Mouse (Mus musculus): ENCODE measurements at regions not wholly inside any gene's neighbourhood (a gene's known extent, or its start where the extent isn't known, plus 50 kb on each side); places are given as distances from the start of the nearest gene placed in this dataset.

GRCm38 (mm10) chr7:77305471-77305870, 1075.8 kb downstream of the Agbl1 start:
- Histone ChIP-seq H3K27me3 (ENCODE audit: insufficient read depth, low read length) (no peaks in the 10 kb centered on the region), H3K9me3 (ENCODE audit: low read depth, low read length) (no peaks in the 10 kb centered on the region), H3K4me1 (ENCODE audit: insufficient read depth) (no peaks in the 10 kb centered on the region), H3K4me3 (ENCODE audit: low read depth, low read length) (no peak overlapping the region), H3K36me3 (ENCODE audit: insufficient read depth) (no peaks in the 10 kb centered on the region), H3K4me2 (no peak overlapping the region), H3K27ac (ENCODE audit: low read depth) (no peak overlapping the region), H3K9ac (no peak overlapping the region)
- 61% methylated on average over 3 of the region's 3 CpGs for WGBS
- TF ChIP-seq CTCF (IDR thresholded peaks at IDR 0.05; ENCODE audit: low read depth): no peak
- ATAC-seq (ENCODE audit: insufficient read depth) (no peak), DNase-seq (no peak)

- H3K4me1 ChIP-seq (ENCODE audit: insufficient read depth): no peaks in the 10 kb centered on the region
- no peak overlapping the region for H3K9ac ChIP-seq
- WGBS: 42% methylated on average over 2 of the region's 2 CpGs
- DNase-seq (peak; percentile 80), ATAC-seq (ENCODE audit: insufficient read depth) (peak; percentile 90)
- no peak for TF ChIP-seq CTCF (IDR thresholded peaks at IDR 0.05; ENCODE audit: low read depth)
- no peak overlapping the region for H3K4me2 ChIP-seq
- no peaks in the 10 kb centered on the region for H3K9me3 ChIP-seq (ENCODE audit: low read depth, low read length)
- H3K4me3 ChIP-seq (ENCODE audit: low read depth, low read length): no peak overlapping the region
- no peaks in the 10 kb centered on the region for H3K27me3 ChIP-seq (ENCODE audit: insufficient read depth, low read length)
- H3K36me3 ChIP-seq (ENCODE audit: insufficient read depth): no peaks in the 10 kb centered on the region
- no peak overlapping the region for H3K27ac ChIP-seq (ENCODE audit: low read depth)
Measured at GRCm38 (mm10) chr7:77311661-77312060, 1082.0 kb downstream of the Agbl1 start.

GRCm38 (mm10) chr7:77325140-77325539, 1095.5 kb downstream of the Agbl1 start:
- Histone ChIP-seq H3K27ac (ENCODE audit: low read depth) (no peak overlapping the region), H3K27me3 (ENCODE audit: insufficient read depth, low read length) (no peaks in the 10 kb centered on the region), H3K4me1 (ENCODE audit: insufficient read depth) (no peaks in the 10 kb centered on the region), H3K9ac (no peak overlapping the region), H3K4me2 (no peak overlapping the region), H3K36me3 (ENCODE audit: insufficient read depth) (no peaks in the 10 kb centered on the region), H3K9me3 (ENCODE audit: low read depth, low read length) (no peaks in the 10 kb centered on the region), H3K4me3 (ENCODE audit: low read depth, low read length) (no peak overlapping the region)
- no peak for DNase-seq
- 31% methylated on average over 2 of the region's 2 CpGs for WGBS
- ATAC-seq (ENCODE audit: insufficient read depth): no peak
- TF ChIP-seq CTCF (IDR thresholded peaks at IDR 0.05; ENCODE audit: low read depth): no peak

- Histone ChIP-seq H3K4me1 (ENCODE audit: insufficient read depth) (no peaks in the 10 kb centered on the region), H3K4me2 (no peak overlapping the region), H3K9me3 (ENCODE audit: low read depth, low read length) (no peaks in the 10 kb centered on the region), H3K9ac (no peak overlapping the region), H3K27ac (ENCODE audit: low read depth) (no peak overlapping the region), H3K27me3 (ENCODE audit: insufficient read depth, low read length) (no peaks in the 10 kb centered on the region), H3K4me3 (ENCODE audit: low read depth, low read length) (no peak overlapping the region), H3K36me3 (ENCODE audit: insufficient read depth) (no peaks in the 10 kb centered on the region)
- no peak for TF ChIP-seq CTCF (IDR thresholded peaks at IDR 0.05; ENCODE audit: low read depth)
- WGBS: 81% methylated on average over 3 of the region's 3 CpGs
- ATAC-seq (ENCODE audit: insufficient read depth): no peak
- no peak for DNase-seq
Measured at GRCm38 (mm10) chr7:77326836-77327235, 1097.1 kb downstream of the Agbl1 start.

GRCm38 (mm10) chr7:77327516-77327915, 1097.8 kb downstream of the Agbl1 start:
- Histone ChIP-seq H3K9ac (no peak overlapping the region), H3K36me3 (ENCODE audit: insufficient read depth) (no peaks in the 10 kb centered on the region), H3K4me1 (ENCODE audit: insufficient read depth) (no peaks in the 10 kb centered on the region), H3K9me3 (ENCODE audit: low read depth, low read length) (no peaks in the 10 kb centered on the region), H3K27ac (ENCODE audit: low read depth) (no peak overlapping the region), H3K4me2 (no peak overlapping the region), H3K4me3 (ENCODE audit: low read depth, low read length) (no peak overlapping the region), H3K27me3 (ENCODE audit: insufficient read depth, low read length) (no peaks in the 10 kb centered on the region)
- WGBS: 58% methylated on average over 2 of the region's 2 CpGs
- DNase-seq: no peak
- no peak for ATAC-seq (ENCODE audit: insufficient read depth)
- no peak for TF ChIP-seq CTCF (IDR thresholded peaks at IDR 0.05; ENCODE audit: low read depth)

GRCm38 (mm10) chr7:77338630-77339029, 1108.9 kb downstream of the Agbl1 start:
- DNase-seq (no peak), ATAC-seq (ENCODE audit: insufficient read depth) (no peak)
- WGBS: 84% methylated on average over 4 of the region's 4 CpGs
- H3K27me3 ChIP-seq (ENCODE audit: insufficient read depth, low read length): no peaks in the 10 kb centered on the region
- no peak for TF ChIP-seq CTCF (IDR thresholded peaks at IDR 0.05; ENCODE audit: low read depth)
- no peaks in the 10 kb centered on the region for H3K4me1 ChIP-seq (ENCODE audit: insufficient read depth)
- H3K36me3 ChIP-seq (ENCODE audit: insufficient read depth): no peaks in the 10 kb centered on the region
- H3K27ac ChIP-seq (ENCODE audit: low read depth): no peak overlapping the region
- H3K4me2 ChIP-seq: no peak overlapping the region
- H3K9ac ChIP-seq: no peak overlapping the region
- H3K4me3 ChIP-seq (ENCODE audit: low read depth, low read length): no peak overlapping the region
- no peaks in the 10 kb centered on the region for H3K9me3 ChIP-seq (ENCODE audit: low read depth, low read length)
